Mouse (Mus musculus): ENCODE measurements around the gene Psd4. TPM values are rescaled to one million over a fixed set of nuclear protein-coding genes. Genes with fewer than 3 reads are reported as not detected.

Psd4 gene
- polyA plus RNA-seq, 1 experiment, result 21.3 TPM

DNA sequence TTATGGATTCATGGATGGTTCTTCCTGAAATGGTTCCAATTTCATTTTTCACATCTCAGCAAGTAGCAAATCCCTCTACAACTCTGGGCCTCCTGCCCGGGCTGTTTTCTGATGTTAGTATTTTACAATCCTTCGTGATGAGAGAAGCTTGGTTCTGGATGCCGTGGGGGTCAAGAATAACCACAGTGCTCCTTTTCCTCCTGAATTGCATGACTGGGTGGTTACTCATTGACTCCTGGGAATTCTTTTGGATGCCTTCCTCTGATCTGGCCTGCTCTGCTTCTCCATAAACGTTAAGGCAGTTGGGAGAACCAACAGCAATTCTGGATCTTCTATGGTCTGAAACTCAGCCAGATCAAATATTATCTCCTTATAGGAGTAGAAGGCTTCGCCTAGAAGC is 85.8 kb downstream of the Psd4 start:
- no peak for TF ChIP-seq GATA1 (IDR thresholded peaks at IDR 0.05; ENCODE audit: borderline replicate concordance, low read length)
- TF ChIP-seq FLI1 (IDR thresholded peaks at IDR 0.05; ENCODE audit: low read length), result no peak
- peaks cover 9% of the 10 kb centered on the region for H3K27me3 ChIP-seq (replicated peaks)
- no peaks in the 10 kb centered on the region for H3K9me3 ChIP-seq
- H3K4me3 ChIP-seq (replicated peaks), result no peak overlapping the region
- no peaks in the 10 kb centered on the region for H3K36me3 ChIP-seq (replicated peaks; ENCODE audit: low read length)
- no peaks in the 10 kb centered on the region for H3K4me1 ChIP-seq

DNA sequence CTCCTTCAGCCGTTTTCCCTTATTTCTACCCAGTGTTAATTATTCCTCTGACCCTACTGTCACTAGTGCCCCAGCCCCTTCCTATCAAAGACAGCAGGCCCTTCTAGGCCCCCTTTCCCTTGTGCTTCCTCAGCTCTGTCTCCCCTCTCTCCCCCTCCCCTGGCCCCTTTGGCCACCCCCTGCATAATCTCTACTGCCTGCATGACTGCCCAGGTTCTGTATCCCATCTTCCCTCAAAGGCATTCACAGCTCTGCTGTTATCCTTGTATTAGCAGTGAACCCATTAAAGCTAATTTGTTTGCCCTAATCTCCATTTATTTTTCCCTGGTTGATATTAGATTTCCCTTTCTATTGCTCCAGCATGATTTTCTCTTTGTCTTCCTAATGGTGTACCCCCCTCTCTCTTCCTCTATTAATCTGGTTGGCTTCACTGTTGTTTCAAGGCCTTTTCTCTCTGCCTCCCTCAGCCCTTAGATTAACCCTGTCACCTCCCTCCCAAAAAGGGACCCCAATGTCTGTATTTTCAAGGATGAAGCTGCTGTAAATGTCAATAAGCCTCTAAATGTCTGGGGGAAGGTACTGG is 87.1 kb downstream of the Psd4 start:
- Histone ChIP-seq H3K27me3 (replicated peaks) (peaks cover 16% of the 10 kb centered on the region), H3K4me1 (no peaks in the 10 kb centered on the region), H3K4me3 (replicated peaks) (no peak overlapping the region), H3K9me3 (no peaks in the 10 kb centered on the region), H3K36me3 (replicated peaks; ENCODE audit: low read length) (no peaks in the 10 kb centered on the region)
- TF ChIP-seq FLI1 (IDR thresholded peaks at IDR 0.05; ENCODE audit: low read length), result no peak

DNA sequence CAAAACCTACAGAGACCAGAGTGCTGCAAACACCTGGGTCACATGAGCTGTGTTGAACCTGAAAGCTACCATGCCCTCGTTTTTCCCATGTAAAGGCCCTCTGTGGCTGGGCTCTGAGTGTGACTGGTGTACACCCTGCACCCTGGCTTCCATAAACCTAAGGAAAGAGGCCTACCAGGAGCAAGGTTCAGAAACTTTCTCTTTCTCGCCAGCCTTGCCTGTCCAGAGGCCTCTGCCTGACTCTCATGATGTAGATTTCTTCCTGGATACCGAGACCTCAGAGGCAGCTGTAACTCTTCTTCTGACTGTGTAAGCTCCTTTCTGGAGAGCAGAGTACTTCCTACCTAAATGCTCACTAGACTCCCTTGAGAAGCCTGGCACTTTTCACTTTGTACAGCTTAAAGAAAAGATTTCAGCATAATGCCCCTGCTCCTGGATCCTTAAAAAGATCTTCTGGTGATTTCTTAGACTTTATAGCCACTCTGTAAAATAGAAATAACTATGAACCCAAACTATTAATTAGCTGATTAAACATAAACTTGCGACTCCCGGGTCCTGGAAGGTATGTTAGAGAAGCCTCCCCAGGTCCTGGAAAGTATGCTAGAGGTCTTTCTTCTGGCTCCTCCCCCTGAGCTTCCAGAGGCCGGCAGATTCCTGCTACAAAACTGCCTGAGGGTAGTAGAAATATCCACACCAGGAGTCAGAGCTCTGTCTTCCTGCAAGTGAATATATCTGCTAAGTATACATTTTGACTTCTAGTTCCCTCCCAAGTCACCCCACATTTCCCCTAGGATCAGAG is 87.9 kb downstream of the Psd4 start:
- no peaks in the 10 kb centered on the region for H3K9me3 ChIP-seq
- H3K4me1 ChIP-seq, result no peaks in the 10 kb centered on the region
- no peaks in the 10 kb centered on the region for H3K36me3 ChIP-seq (replicated peaks; ENCODE audit: low read length)
- H3K27me3 ChIP-seq (replicated peaks), result peaks cover 19% of the 10 kb centered on the region
- H3K4me3 ChIP-seq (replicated peaks), result no peak overlapping the region
- TF ChIP-seq GATA1 (IDR thresholded peaks at IDR 0.05; ENCODE audit: borderline replicate concordance, low read length), result no peak

DNA sequence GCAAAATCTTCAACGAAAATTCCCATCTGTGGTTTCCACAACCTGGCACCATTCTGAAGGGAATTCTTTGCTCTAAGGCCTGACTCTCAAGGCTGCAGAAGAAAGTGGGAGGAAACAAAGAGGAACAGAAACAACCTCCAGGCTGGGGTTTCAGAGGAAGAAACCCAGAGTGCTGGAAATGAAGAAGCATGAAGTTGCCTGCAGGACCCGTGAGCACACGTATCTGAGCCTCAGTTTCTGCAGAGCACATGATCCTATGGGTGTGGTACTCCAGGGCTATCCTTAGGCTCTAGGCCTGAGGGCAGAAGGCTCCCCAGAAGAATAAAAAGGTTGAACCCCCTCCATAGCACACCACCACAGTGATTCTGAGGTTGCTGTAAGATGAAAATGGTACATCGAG is 89.5 kb downstream of the Psd4 start:
- no peak overlapping the region for H3K4me3 ChIP-seq (replicated peaks)
- no peaks in the 10 kb centered on the region for H3K9me3 ChIP-seq
- TF ChIP-seq FLI1 (IDR thresholded peaks at IDR 0.05; ENCODE audit: low read length), result no peak
- no peak for TF ChIP-seq GATA1 (IDR thresholded peaks at IDR 0.05; ENCODE audit: borderline replicate concordance, low read length)
- no peaks in the 10 kb centered on the region for H3K36me3 ChIP-seq (replicated peaks; ENCODE audit: low read length)
- H3K4me1 ChIP-seq, result no peaks in the 10 kb centered on the region; the same call in 1 of the 2 replicates
- peaks cover 25% of the 10 kb centered on the region for H3K27me3 ChIP-seq (replicated peaks)

DNA sequence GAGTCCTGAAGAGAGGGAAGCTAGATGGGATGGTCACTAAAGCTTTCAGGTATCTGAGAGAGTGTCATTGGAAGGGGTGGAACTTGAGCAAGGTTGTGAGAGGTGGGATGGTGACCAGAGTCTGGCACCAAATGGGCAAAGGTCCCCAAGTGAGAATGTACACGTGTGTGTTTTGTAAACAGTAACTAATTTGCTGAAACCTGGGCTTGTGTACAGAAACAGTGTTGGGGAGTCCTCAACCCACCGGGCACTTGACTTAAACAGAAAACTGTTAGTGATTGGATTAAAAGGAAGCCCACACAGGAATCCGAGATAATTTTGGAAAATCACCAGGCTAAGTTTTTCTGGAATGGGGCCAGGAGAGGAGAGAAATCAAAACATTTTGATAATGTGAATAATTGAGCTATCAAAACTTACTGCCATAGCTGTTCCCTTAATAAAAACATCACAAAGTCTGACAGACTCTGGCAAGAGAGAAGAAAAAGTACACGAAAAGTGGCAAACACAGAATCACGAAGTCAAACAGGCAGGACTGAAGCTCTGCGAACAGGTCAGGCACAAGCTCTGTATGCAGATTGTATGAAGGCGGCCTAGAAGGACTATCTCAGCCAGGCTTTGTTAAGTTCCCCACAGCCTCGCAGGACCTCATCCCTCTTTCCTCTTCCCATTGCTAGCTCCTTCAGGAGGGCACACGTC is 92.9 kb downstream of the Psd4 start:
- no peaks in the 10 kb centered on the region for H3K36me3 ChIP-seq (replicated peaks; ENCODE audit: low read length)
- H3K4me1 ChIP-seq, result no peaks in the 10 kb centered on the region; the same call in 1 of the 2 replicates
- no peaks in the 10 kb centered on the region for H3K9me3 ChIP-seq
- peaks cover 37% of the 10 kb centered on the region for H3K27me3 ChIP-seq (replicated peaks)
- no peak overlapping the region for H3K4me3 ChIP-seq (replicated peaks)
- TF ChIP-seq FLI1 (IDR thresholded peaks at IDR 0.05; ENCODE audit: low read length), result no peak
- TF ChIP-seq GATA1 (IDR thresholded peaks at IDR 0.05; ENCODE audit: borderline replicate concordance, low read length), result no peak

DNA sequence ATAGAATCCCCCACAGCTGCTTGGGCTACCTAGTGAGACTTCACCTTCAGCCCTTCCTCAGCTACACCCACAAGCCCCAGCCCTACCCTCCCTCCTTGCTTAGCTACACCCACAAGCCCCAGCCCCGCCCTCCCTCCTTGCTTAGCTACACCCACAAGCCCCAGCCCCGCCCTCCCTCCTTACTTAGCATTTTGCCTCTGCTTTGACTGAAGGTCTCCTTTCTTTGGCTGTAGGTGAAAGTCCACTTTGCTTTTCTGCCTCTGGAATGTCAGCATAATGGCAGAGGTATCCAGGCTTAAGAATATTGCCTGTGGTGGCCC is 93.4 kb downstream of the Psd4 start:
- no peak for TF ChIP-seq GATA1 (IDR thresholded peaks at IDR 0.05; ENCODE audit: borderline replicate concordance, low read length)
- no peak for TF ChIP-seq FLI1 (IDR thresholded peaks at IDR 0.05; ENCODE audit: low read length)
- peaks cover 38% of the 10 kb centered on the region for H3K27me3 ChIP-seq (replicated peaks)
- no peaks in the 10 kb centered on the region for H3K36me3 ChIP-seq (replicated peaks; ENCODE audit: low read length)
- H3K4me3 ChIP-seq (replicated peaks), result no peak overlapping the region
- H3K4me1 ChIP-seq, result no peaks in the 10 kb centered on the region; the same call in 1 of the 2 replicates
- no peaks in the 10 kb centered on the region for H3K9me3 ChIP-seq

Other genes with a start within 250 kb of the Psd4 start
- not detected in 2 replicates for gene Il1f8, start 214.4 kb upstream of the Psd4 start, polyA plus RNA-seq (2012; ENCODE audit: insufficient read depth, low replicate concordance)
- gene Il1f9, start 181.1 kb upstream of the Psd4 start, polyA plus RNA-seq (2012; ENCODE audit: insufficient read depth, low replicate concordance), result not detected in 2 replicates
- not detected in 2 replicates for gene Il1f6, start 152.2 kb upstream of the Psd4 start, polyA plus RNA-seq (2012; ENCODE audit: insufficient read depth, low replicate concordance)
- not detected in 2 replicates for gene Il1f5, start 90.6 kb upstream of the Psd4 start, polyA plus RNA-seq (2012; ENCODE audit: insufficient read depth, low replicate concordance)
- gene Il1f10, start 76.4 kb upstream of the Psd4 start, polyA plus RNA-seq (2012; ENCODE audit: insufficient read depth, low replicate concordance), result not detected in 2 replicates
- 0.07 TPM in 1 of 2 replicates, not detected in the other for gene Il1rn, start 30.7 kb upstream of the Psd4 start, polyA plus RNA-seq (2012; ENCODE audit: insufficient read depth, low replicate concordance)
- not detected in 2 replicates for gene Pax8, start 108.0 kb downstream of the Psd4 start, polyA plus RNA-seq (2012; ENCODE audit: insufficient read depth, low replicate concordance)

Data from megakaryocyte, embryonic 14.5 days (primary cell).